Mouse (Mus musculus): ENCODE measurements around the gene Pkn1. TPM values are rescaled to one million over a fixed set of nuclear protein-coding genes. Genes with fewer than 3 reads are reported as not detected.

Gene Pkn1
- polyA plus RNA-seq, 1 experiment from 2014 or later, result 29.3 TPM

DNA sequence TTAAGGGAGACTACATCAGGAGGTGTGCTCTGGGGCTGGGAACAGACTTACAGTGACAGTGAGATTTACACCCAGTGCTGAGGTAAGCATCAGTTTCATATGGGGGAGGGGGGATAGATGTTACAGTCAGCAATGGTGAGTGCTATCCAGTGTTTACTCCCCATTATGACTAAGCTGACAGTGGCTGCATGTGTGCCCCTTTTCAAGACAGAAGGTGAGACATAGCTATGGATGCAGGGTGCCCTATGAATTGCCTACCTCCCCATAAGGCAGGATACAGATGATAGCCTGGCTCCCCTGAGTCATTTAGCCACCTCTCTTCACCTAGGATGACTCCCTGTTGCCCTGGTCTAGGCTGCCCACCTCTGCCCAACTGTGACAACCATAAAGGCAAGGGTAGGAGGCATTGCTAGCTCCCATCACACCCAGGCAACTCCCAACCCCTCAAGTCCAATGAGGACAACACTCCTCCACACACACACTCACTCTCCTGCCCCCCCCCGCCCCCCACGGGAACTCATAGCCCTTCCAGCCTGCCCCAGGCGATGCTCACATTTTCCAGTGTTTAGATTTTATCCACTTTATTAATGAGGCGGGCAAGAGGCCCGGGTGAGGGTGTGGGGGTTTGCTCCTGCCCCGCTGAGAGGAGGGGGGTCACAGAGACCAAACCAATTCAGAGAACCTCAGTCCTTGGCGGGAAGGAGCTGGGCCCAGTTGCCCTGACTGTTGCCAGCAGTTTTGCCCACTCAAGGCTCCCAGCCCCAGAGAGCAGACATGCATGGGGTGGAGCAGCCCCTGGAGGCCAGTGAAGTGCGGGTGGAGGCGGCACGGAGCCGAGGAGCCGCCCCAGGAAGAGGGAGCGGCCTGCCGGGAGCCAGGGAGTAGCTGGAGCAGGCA, 32.8 kb downstream of the Pkn1 start, which contains the start of gene Ptger1:
Gene Ptger1, plus strand, starts transcription at position 710 of the 897 bp plus-strand sequence.
- ATAC-seq (ENCODE audit: insufficient read depth, low FRiP score, low TSS enrichment) (no peak), DNase-seq (ENCODE audit: low spot score) (no peak)
- Histone ChIP-seq H3K9ac (ENCODE audit: low read length) (no peak within 1 kb of the TSS), H3K27me3 (ENCODE audit: control insufficient read depth, insufficient read depth, low read length) (peaks cover 7% of the 10 kb centered on the region; the same call in 1 of the 2 replicates), H3K4me2 (ENCODE audit: low read depth) (no peak within 1 kb of the TSS), H3K36me3 (ENCODE audit: control insufficient read depth, insufficient read depth, low read length) (0 out of 2 replicates have a peak, but pooled peaks cover 4% of the 10 kb centered on the region), H3K9me3 (ENCODE audit: control insufficient read depth, low read length) (no peaks in the 10 kb centered on the region), H3K4me1 (ENCODE audit: control insufficient read depth, insufficient read depth, low read length) (peaks cover 12% of the 10 kb centered on the region), H3K4me3 (ENCODE audit: low read depth, low read length) (no peak within 1 kb of the TSS), H3K27ac (ENCODE audit: low read depth, low read length) (no peak within 1 kb of the TSS)
- WGBS, result 46% methylated on average over 13 of the region's 14 CpGs

DNA sequence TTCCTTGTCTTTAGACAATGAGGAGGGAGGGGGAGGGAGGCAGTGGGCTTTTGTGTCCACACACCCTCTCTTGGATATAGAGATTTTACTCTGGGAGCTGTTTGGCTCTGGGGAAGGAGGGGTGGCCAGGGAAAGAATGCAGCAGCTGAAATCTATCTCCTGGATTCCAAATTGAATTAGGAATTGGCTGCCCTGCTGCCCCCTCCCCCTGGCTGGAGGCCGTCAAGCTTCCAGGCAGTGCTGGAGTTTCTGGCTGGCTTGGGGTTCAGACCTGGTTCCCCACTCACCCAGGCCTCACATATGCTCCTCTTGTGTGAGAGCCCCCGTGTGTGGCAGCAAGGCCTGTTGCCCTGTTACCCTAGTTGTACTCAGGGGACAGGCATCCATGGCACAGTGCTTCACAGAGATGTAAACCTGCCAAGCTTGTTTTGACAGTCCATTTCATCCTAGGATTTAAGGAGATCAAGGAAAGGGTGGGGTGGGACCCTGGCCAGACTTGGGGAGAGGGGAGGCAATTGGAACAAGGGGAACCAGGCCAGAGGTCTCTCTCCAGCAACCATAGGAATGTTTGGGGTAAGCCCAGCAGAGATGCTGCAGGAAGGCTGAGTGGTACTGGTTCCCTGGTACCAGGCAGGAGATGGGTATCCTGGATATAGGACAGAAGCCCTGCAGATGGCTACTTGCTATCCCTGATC, 33.9 kb downstream of the Pkn1 start:
- DNase-seq (ENCODE audit: low spot score), result no peak
- no peak overlapping the region for H3K27ac ChIP-seq (ENCODE audit: low read depth, low read length)
- H3K9ac ChIP-seq (ENCODE audit: low read length), result no peak overlapping the region
- peaks cover 7% of the 10 kb centered on the region; the same call in 1 of the 2 replicates for H3K27me3 ChIP-seq (ENCODE audit: control insufficient read depth, insufficient read depth, low read length)
- peaks cover 20% of the 10 kb centered on the region for H3K4me1 ChIP-seq (ENCODE audit: control insufficient read depth, insufficient read depth, low read length)
- no peak overlapping the region for H3K4me2 ChIP-seq (ENCODE audit: low read depth)
- ATAC-seq (ENCODE audit: insufficient read depth, low FRiP score, low TSS enrichment), result no peak
- H3K36me3 ChIP-seq (ENCODE audit: control insufficient read depth, insufficient read depth, low read length), result 0 out of 2 replicates have a peak, but pooled peaks cover 2% of the 10 kb centered on the region
- no peaks in the 10 kb centered on the region for H3K9me3 ChIP-seq (ENCODE audit: control insufficient read depth, low read length)
- no peak overlapping the region for H3K4me3 ChIP-seq (ENCODE audit: low read depth, low read length)
- 64% methylated on average over 2 of the region's 2 CpGs for WGBS

- Histone ChIP-seq H3K4me3 (ENCODE audit: low read depth, low read length) (no peak overlapping the region), H3K9me3 (ENCODE audit: control insufficient read depth, low read length) (no peaks in the 10 kb centered on the region), H3K36me3 (ENCODE audit: control insufficient read depth, insufficient read depth, low read length) (0 out of 2 replicates have a peak, but pooled peaks cover 2% of the 10 kb centered on the region), H3K27me3 (ENCODE audit: control insufficient read depth, insufficient read depth, low read length) (peaks cover 7% of the 10 kb centered on the region; the same call in 1 of the 2 replicates), H3K9ac (ENCODE audit: low read length) (no peak overlapping the region), H3K4me2 (ENCODE audit: low read depth) (no peak overlapping the region), H3K4me1 (ENCODE audit: control insufficient read depth, insufficient read depth, low read length) (peaks cover 20% of the 10 kb centered on the region), H3K27ac (ENCODE audit: low read depth, low read length) (no peak overlapping the region)
- ATAC-seq (ENCODE audit: insufficient read depth, low FRiP score, low TSS enrichment) (no peak), DNase-seq (ENCODE audit: low spot score) (no peak)
- 95% methylated on average over 13 of the region's 13 CpGs for WGBS
Observed at GRCm38 (mm10) chr8:83664096-83664495, 34.9 kb downstream of the Pkn1 start.

- WGBS, result 16% methylated on average over 4 of the region's 4 CpGs
- H3K4me2 ChIP-seq (ENCODE audit: low read depth), result no peak overlapping the region
- no peaks in the 10 kb centered on the region; the same call in 1 of the 2 replicates for H3K27me3 ChIP-seq (ENCODE audit: control insufficient read depth, insufficient read depth, low read length)
- DNase-seq (ENCODE audit: low spot score), result peak; percentile 88
- no peak for ATAC-seq (ENCODE audit: insufficient read depth, low FRiP score, low TSS enrichment)
- peaks cover 14% of the 10 kb centered on the region for H3K4me1 ChIP-seq (ENCODE audit: control insufficient read depth, insufficient read depth, low read length)
- H3K27ac ChIP-seq (ENCODE audit: low read depth, low read length), result no peak overlapping the region
- H3K9me3 ChIP-seq (ENCODE audit: control insufficient read depth, low read length), result no peaks in the 10 kb centered on the region
- no peak overlapping the region for H3K9ac ChIP-seq (ENCODE audit: low read length)
- H3K36me3 ChIP-seq (ENCODE audit: control insufficient read depth, insufficient read depth, low read length), result 0 out of 2 replicates have a peak, but pooled peaks cover 2% of the 10 kb centered on the region
- H3K4me3 ChIP-seq (ENCODE audit: low read depth, low read length), result no peak overlapping the region
Observed at GRCm38 (mm10) chr8:83662421-83662826, 36.6 kb downstream of the Pkn1 start.

- Histone ChIP-seq H3K36me3 (ENCODE audit: control insufficient read depth, insufficient read depth, low read length) (peaks cover 2% of the 10 kb centered on the region; the same call in 1 of the 2 replicates), H3K4me3 (ENCODE audit: low read depth, low read length) (no peak overlapping the region), H3K9me3 (ENCODE audit: control insufficient read depth, low read length) (no peaks in the 10 kb centered on the region), H3K9ac (ENCODE audit: low read length) (peak overlapping the region; percentile 10), H3K27me3 (ENCODE audit: control insufficient read depth, insufficient read depth, low read length) (no peaks in the 10 kb centered on the region), H3K4me1 (ENCODE audit: control insufficient read depth, insufficient read depth, low read length) (peaks cover 10% of the 10 kb centered on the region), H3K27ac (ENCODE audit: low read depth, low read length) (no peak overlapping the region), H3K4me2 (ENCODE audit: low read depth) (peak overlapping the region; percentile 14; the same call in 1 of the 2 replicates)
- DNase-seq (ENCODE audit: low spot score) (no peak), ATAC-seq (ENCODE audit: insufficient read depth, low FRiP score, low TSS enrichment) (peak; percentile 5; the same call in 1 of the 2 replicates)
- 16% methylated on average over 22 of the region's 22 CpGs for WGBS
Observed at GRCm38 (mm10) chr8:83660995-83661680, 37.8 kb downstream of the Pkn1 start.

DNA sequence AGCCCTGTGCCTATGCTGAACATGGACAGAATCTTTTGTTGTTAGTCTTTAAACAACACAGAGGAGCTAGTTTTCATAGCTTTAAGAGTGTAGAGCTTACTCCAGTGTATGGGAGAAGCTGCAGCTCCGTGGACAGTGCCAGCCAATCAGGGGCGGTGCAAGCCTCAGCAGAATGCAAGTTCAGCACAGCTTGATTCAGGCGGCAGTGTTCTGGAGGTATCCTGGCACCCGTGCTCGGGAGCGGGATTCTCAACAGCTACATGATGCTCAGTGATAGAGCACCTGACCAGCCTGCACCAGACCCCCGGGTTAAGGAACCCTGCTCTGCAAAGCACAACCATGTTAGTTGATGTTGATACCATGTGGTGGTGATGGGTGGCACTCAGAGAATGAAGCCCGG, 38.4 kb downstream of the Pkn1 start:
- peaks cover 10% of the 10 kb centered on the region for H3K4me1 ChIP-seq (ENCODE audit: control insufficient read depth, insufficient read depth, low read length)
- H3K27ac ChIP-seq (ENCODE audit: low read depth, low read length), result no peak overlapping the region
- H3K4me3 ChIP-seq (ENCODE audit: low read depth, low read length), result no peak overlapping the region
- ATAC-seq (ENCODE audit: insufficient read depth, low FRiP score, low TSS enrichment) (peak; percentile 10; the same call in 1 of the 2 replicates), DNase-seq (ENCODE audit: low spot score) (no peak)
- H3K9ac ChIP-seq (ENCODE audit: low read length), result no peak overlapping the region
- H3K27me3 ChIP-seq (ENCODE audit: control insufficient read depth, insufficient read depth, low read length), result no peaks in the 10 kb centered on the region
- 8% methylated on average over 8 of the region's 8 CpGs for WGBS
- H3K4me2 ChIP-seq (ENCODE audit: low read depth), result peak overlapping the region; percentile 14; the same call in 1 of the 2 replicates
- peaks cover 2% of the 10 kb centered on the region; the same call in 1 of the 2 replicates for H3K36me3 ChIP-seq (ENCODE audit: control insufficient read depth, insufficient read depth, low read length)
- no peaks in the 10 kb centered on the region for H3K9me3 ChIP-seq (ENCODE audit: control insufficient read depth, low read length)

- DNase-seq (ENCODE audit: low spot score), result no peak
- Histone ChIP-seq H3K27ac (ENCODE audit: low read depth, low read length) (no peak overlapping the region), H3K9me3 (ENCODE audit: control insufficient read depth, low read length) (no peaks in the 10 kb centered on the region), H3K9ac (ENCODE audit: low read length) (no peak overlapping the region), H3K36me3 (ENCODE audit: control insufficient read depth, insufficient read depth, low read length) (no peaks in the 10 kb centered on the region; the same call in 1 of the 2 replicates), H3K27me3 (ENCODE audit: control insufficient read depth, insufficient read depth, low read length) (no peaks in the 10 kb centered on the region), H3K4me3 (ENCODE audit: low read depth, low read length) (no peak overlapping the region), H3K4me1 (ENCODE audit: control insufficient read depth, insufficient read depth, low read length) (peaks cover 20% of the 10 kb centered on the region), H3K4me2 (ENCODE audit: low read depth) (no peak overlapping the region)
- WGBS, result 74% methylated on average over 13 of the region's 13 CpGs
- ATAC-seq (ENCODE audit: insufficient read depth, low FRiP score, low TSS enrichment), result no peak
Observed at GRCm38 (mm10) chr8:83656484-83657246, 42.3 kb downstream of the Pkn1 start.
